Mouse (Mus musculus) spleen, postnatal 14 days (tissue): ENCODE results near the gene Gas7.

ENCODE experiments used
- DNase-seq, 2 experiments: peaks; one replicate each; pipeline ENCODE4 v3.0.0; 2021 to 2022; ENCODE audit warnings: low spot score in 2 of 2

The Gas7 gene

GRCm38 (mm10) chr11:67535703-67536102 is 80.5 kb downstream of the Gas7 start:
- no peak for DNase-seq

- no peak for DNase-seq
These were observed 81.2 kb downstream of the Gas7 start for GRCm38 (mm10) chr11:67536413-67536812.

- no peak for DNase-seq
These were observed 82.1 kb downstream of the Gas7 start for GRCm38 (mm10) chr11:67537353-67537752.

DNA sequence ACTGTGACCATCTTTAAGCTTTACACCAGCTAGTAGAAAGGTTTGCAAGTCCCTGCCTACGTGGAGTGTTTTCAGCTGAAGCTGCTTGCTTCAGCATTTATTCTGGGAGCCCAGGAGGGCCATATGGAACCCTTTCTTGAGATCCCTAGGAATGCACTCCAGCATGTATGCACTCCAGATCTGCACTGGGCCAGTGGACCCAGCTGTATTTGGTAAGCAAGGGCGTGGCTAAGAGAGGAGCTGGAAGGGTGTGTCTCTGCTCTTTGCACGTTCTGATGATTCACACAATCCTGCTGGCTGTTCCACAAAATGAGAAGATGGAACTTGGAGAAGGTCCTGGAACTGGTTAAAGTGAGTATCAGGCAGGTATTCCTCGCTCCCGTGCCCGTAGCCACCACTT is 83.3 kb downstream of the Gas7 start:
- DNase-seq = no peak

DNA sequence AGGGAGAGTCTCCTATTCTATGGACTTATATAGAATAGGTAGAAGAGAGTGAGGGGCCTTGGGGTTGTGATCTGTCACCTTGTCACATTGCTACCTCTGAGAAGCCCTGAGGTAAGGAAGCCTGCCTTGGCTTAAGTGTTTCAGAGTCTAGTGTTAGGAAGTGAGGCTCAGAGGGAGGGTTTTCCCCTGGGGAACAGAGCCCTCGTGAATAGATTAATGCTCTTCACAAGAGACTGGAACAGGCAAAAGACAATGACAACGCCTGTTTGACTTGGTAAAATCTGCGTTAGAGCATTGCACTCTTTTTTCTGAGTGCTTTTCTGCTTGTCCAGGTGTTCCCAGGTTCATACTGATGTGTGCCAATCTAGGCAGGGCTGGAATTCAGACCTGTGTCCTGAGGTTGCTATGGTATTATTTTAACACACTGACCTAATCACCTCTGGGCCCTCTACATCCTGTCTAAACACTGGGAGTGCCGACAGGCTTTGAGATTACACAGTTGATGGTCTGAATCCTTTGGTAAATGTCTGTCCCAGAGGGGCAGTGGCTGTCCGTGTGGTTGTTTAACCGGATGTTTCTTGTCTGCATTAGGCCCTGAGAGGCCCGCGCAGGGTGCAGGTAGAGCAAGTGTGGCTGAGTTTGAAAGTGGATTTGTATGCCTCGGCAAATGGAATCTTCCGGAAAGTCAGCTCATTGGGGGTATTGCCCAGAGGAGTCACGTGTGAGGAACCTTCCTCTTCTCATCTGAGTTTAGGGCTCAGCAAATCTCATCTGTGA is 89.6 kb downstream of the Gas7 start:
- no peak for DNase-seq

- DNase-seq = no peak
These were observed 91.3 kb downstream of the Gas7 start for GRCm38 (mm10) chr11:67546582-67546981.

- DNase-seq = no peak
These were observed 94.1 kb downstream of the Gas7 start for GRCm38 (mm10) chr11:67549306-67549705.

- no peak for DNase-seq
These were observed 94.7 kb downstream of the Gas7 start for GRCm38 (mm10) chr11:67549762-67550488.

DNA sequence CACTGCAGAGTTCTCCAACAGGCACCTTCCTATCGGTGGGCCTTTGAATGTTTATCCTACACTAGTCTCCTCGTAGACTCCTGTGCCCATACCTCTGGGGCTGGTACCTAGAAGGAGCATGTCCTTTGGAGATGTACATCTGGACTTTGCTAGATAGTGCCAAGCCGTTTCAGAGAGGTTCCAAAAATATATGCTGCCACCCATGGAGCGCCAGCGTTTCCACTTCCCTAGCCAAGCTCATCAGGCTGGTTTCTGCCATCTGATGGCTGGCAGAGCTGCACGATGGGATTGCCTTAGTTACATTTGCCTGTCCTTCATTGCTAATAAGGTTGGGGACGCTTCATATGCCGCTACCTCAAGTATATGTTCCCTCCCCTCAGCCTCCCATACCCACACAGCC is 97.2 kb downstream of the Gas7 start:
- no peak for DNase-seq

GRCm38 (mm10) chr11:67554276-67554675 is 99.0 kb downstream of the Gas7 start:
- no peak for DNase-seq

DNA sequence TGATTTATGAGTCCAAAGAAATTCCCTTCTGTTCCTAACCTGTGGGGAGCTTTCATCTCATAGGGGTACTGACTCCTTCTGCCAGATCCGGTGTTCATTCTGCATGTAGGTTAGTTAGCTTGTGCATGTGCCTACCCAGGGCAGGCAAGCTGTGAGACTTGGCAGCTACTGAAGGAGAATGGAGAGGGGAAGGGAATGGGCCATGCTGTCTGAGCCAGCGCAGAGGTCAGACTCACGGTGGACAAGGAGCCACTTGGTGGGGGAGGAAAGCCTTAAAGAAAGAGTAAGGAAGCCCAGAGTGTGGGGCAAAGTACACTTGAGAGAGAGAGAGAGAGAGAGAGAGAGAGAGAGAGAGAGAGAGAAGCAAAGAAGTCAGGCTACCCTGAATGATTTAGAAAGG is 101.1 kb downstream of the Gas7 start:
- no peak for DNase-seq

DNA sequence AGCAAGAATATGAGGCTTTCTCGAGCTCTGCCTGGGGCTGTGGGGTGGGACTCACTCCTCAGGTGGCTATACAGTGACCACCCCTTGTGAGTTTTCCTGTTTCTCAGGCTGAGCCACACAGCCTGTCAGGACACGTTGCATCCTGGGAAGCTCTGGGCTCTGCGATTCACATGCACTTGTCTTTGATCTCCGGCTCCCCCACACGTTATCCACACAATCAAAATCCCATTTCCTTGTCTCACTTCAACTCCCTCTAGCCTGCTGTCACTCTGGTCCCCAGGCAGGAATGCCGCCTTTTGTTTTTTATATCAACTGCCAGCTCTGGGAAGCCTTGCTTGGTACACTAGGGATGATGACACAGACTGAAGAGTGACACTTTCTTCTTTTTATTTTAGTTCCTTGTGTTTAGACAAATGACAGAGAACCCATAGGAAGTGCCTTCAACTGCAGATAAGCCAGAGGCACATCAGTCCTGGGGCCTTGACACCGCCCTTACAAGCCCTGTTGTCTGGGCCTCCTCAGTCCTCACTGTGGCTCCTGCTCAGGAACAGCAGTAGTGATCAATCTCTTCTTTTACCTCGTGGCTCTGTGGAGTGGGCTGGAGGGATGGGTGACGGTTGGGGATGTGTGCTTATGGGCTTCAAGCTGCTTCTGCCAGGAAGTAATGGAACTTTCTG is 103.7 kb downstream of the Gas7 start:
- no peak for DNase-seq

DNA sequence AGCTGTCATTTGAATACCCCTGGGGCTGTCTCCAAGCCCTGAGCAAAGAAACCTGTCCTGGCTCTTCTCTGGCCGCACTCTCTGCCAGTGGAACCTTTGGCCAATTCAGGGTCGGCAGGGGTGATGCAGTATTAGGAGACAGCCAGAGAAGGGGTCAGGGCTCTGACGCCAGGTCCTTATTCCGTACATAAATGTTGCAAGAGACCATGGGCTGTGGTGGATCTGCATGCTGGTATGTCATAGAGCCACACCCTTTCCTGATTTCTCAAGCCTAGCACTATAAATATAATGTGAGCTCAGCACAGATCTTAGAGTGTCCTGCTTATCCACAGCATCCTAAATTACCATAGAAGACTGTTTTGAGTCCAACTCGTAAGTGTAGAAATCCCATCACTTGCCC is 104.3 kb downstream of the Gas7 start:
- DNase-seq = no peak

DNA sequence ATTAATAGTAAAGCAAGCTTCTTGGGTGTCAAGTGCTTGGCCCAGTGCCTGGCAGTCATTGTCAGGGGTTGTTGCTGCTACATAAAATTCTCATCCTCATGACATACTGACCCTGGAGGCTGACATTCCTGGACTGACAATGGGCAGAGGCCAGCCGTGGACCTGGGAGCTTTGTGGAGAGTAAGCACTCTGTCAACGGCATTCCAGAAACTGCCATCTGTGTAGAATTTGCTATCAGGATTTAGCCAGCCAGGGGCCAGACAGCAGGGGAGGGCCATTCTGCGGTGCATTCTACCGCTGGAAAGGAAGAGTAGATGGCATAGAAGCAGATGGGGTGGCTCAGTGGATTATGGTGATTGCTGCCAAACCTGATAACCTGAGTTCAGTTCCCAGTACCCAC is 106.4 kb downstream of the Gas7 start:
- no peak for DNase-seq

DNA sequence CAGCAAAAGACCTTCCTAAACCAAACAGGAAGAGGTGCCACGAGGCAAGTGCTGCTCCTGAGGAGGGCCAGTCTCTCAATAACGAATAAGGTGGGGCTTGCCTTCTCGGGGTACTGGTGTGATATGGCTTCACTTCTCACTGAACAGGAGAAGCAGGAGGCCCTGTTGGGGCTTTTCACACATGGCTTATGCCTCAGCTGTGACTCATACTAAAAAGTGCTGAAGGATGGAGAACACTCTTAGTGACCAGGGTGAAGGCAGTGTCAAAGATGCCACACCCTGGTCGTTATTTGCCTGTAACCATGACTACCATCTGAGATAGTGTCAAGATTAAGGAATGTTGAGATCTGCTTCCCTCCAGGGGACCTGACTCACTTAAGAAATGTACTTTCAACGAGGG is 107.9 kb downstream of the Gas7 start:
- no peak for DNase-seq

- DNase-seq = no peak
These were observed 108.9 kb downstream of the Gas7 start for GRCm38 (mm10) chr11:67564003-67564637.

GRCm38 (mm10) chr11:67565512-67565911 is 110.3 kb downstream of the Gas7 start:
- DNase-seq = no peak

DNA sequence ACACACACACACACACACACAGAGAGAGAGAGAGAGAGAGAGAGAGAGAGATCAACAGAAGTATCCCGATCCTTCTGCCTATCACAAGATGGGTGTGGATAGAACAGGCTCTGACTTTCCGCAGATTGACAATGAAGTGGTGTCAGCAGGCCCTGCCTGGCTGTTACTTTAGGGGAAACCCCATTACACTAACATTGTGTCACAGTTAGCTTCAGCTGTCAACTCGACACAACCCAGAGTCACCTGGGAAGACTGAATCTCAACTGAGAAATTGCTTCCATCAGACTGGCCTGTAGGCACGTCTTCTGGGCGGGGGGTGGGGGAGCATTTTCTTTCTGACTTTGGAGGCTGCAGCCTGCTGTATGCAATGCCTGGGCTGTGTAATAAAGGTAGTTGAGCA is 111.5 kb downstream of the Gas7 start:
- DNase-seq = no peak

GRCm38 (mm10) chr11:67567184-67567583 is 111.9 kb downstream of the Gas7 start:
- DNase-seq = no peak

DNA sequence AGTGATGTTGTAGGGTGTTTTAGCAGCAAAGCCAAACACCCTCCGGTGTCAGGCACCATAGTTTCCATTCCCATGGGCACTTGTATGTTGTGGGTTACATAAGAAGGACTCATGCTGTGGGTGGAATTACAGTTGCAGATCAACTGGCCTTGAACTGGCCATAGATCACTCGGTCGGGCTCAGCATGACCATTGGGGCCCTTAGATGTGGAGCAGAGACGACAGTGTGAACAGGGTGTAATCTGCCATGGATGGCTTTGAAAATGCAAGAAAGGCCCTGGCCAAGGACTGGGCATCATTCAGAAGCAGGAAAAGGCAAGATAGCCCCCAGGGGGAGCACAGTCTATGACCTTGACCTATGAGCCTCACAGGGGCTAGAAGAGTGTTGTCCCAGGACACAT is 112.8 kb downstream of the Gas7 start:
- no peak for DNase-seq

DNA sequence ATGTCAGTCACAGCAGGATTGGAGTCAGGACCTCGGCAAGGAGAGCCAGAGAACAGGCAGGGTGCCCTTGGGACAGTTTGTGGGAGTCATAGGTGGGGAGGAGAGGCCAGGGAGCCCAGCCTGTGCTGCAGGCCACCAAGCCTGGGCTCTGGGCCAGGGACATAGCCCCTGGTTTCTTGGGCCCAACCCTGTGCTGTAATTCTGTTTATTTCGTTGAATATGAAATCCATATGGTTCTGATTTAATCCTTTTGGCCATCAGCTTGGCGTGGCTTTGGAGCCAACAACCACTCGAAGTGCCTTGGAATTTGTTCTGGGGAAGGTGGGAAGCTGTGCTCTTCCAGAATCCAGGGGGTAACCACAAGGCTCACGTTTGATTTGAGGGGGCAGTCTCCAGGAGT is 113.6 kb downstream of the Gas7 start:
- no peak for DNase-seq

DNA sequence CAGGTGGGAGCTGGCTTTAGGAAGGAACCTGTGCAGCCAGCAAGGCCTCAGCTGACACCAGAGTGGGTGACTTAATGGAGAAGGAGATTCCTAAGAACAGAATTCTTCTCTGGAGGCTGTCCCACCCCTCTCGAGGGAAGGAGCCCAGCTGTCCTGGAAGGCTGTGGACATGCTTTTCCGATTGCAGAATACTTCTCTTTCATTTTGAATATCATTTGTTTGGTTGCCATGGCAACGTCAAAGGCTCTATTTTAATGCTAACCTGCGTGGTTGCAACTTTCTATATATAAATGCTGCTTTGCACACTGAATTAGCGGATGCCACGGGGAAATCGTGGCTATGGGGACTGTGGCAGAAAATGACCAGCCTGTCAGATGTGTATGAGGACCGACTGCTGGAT is 115.7 kb downstream of the Gas7 start:
- no peak for DNase-seq
